Mouse (Mus musculus) CH12.LX (cell line): Measurements from ENCODE around the gene Rapgef4. TPM values are rescaled to one million over a fixed set of nuclear protein-coding genes. Genes with fewer than 3 reads are reported as not detected.

Source experiments
- DNase-seq: peaks from one replicate; pipeline ENCODE4 v3.0.0-alpha.2; 2013; ENCODE audit errors: extremely low read depth
- H3K27ac ChIP-seq: 2 replicates; pipeline ENCODE4 v1.5.1; 2012; ENCODE audit warnings: low read depth, mild to moderate bottlenecking, control low read depth, moderate library complexity; ENCODE audit not compliant: insufficient read depth
- H3K27me3 ChIP-seq: replicated peaks from 2 replicates; pipeline ENCODE3; 2012; ENCODE audit warnings: inconsistent platforms
- H3K36me3 ChIP-seq, 2 experiments: replicated peaks in 1 of 2; 2 replicates each; pipeline versions ENCODE3 to v1.6.1; 2012; ENCODE audit warnings: inconsistent platforms in 1 of 2, low read length in 1 of 2, mild to moderate bottlenecking in 1 of 2, mixed read lengths in 1 of 2, moderate library complexity in 1 of 2; ENCODE audit not compliant: control insufficient read depth in 1 of 2, insufficient read depth in 1 of 2
- H3K4me1 ChIP-seq, 2 experiments: 2 replicates each; pipeline ENCODE4 v1.6.1; 2012; ENCODE audit warnings: inconsistent platforms in 1 of 2, moderate library complexity in 1 of 2; ENCODE audit not compliant: insufficient read depth in 2 of 2, control insufficient read depth in 1 of 2
- H3K4me2 ChIP-seq: 2 replicates; pipeline ENCODE4 v1.6.1; 2012; ENCODE audit warnings: low read depth, mild to moderate bottlenecking, control low read depth; ENCODE audit not compliant: poor library complexity, insufficient read depth, severe bottlenecking
- H3K4me3 ChIP-seq, 3 experiments: fragments of 150-350 bp in 1 of 3; sonication (generic) in 1 of 3; replicated peaks in 1 of 3; 2 replicates each; pipeline versions ENCODE3 to v1.5.1; 2011 to 2012; ENCODE audit warnings: low read depth in 2 of 3, low read length in 2 of 3, mild to moderate bottlenecking in 2 of 3, moderate library complexity in 2 of 3, control low read depth in 1 of 3, improper control_type of control experiment in 1 of 3, inconsistent platforms in 1 of 3, mixed read lengths in 1 of 3; ENCODE audit not compliant: poor library complexity in 1 of 3
- H3K79me2 ChIP-seq: replicated peaks from 2 replicates; pipeline ENCODE4 v1.6.1; 2012; ENCODE audit warnings: mild to moderate bottlenecking, moderate library complexity; ENCODE audit not compliant: control insufficient read depth, poor library complexity, insufficient read depth, severe bottlenecking; ENCODE audit errors: extremely low read depth
- H3K9ac ChIP-seq: 2 replicates; pipeline ENCODE4 v1.6.1; 2012; ENCODE audit warnings: low read depth, mild to moderate bottlenecking, control low read depth, moderate library complexity; ENCODE audit not compliant: insufficient read depth
- H3K9me3 ChIP-seq: replicated peaks from 2 replicates; pipeline ENCODE3; 2012; ENCODE audit warnings: low read length, inconsistent platforms, mixed read lengths
- BHLHE40 ChIP-seq: IDR thresholded peaks from 2 replicates; pipeline ENCODE4 v1.6.1; 2011; ENCODE audit warnings: mild to moderate bottlenecking, low read depth, low read length, improper control_type of control experiment
- CHD2 ChIP-seq: IDR thresholded peaks from 2 replicates; pipeline ENCODE4 v1.6.1; 2011; ENCODE audit warnings: low read length, improper control_type of control experiment
- E2F4 ChIP-seq: IDR thresholded peaks from 2 replicates; pipeline ENCODE4 v1.6.1; 2011; ENCODE audit warnings: low read depth, low read length, improper control_type of control experiment; ENCODE audit not compliant: insufficient replicate concordance
- EP300 ChIP-seq: IDR thresholded peaks from 2 replicates; pipeline ENCODE4 v1.6.1; 2011; ENCODE audit warnings: low read length, improper control_type of control experiment
- ETS1 ChIP-seq: conservative IDR thresholded peaks from 2 replicates; pipeline ENCODE4 v1.6.1; 2012; ENCODE audit warnings: low read depth, mild to moderate bottlenecking, inconsistent platforms, low read length, improper control_type of control experiment, moderate library complexity
- GABPA ChIP-seq: IDR thresholded peaks from 2 replicates; pipeline ENCODE4 v1.6.1; 2012; ENCODE audit warnings: low read depth, low read length, improper control_type of control experiment, inconsistent platforms; ENCODE audit not compliant: insufficient replicate concordance
- HCFC1 ChIP-seq: IDR thresholded peaks from 2 replicates; pipeline ENCODE4 v1.6.1; 2012; ENCODE audit warnings: low read depth, mild to moderate bottlenecking, inconsistent platforms, low read length, improper control_type of control experiment
- IRF4 ChIP-seq: IDR thresholded peaks from 2 replicates; pipeline ENCODE4 v1.6.1; 2014; ENCODE audit warnings: low read depth, mild to moderate bottlenecking, inconsistent platforms, low read length, improper control_type of control experiment
- JUN ChIP-seq: IDR thresholded peaks from 2 replicates; pipeline ENCODE4 v1.6.1; 2011; ENCODE audit warnings: low read depth, mild to moderate bottlenecking, low read length, improper control_type of control experiment, moderate library complexity; ENCODE audit not compliant: insufficient read depth
- MAX ChIP-seq: IDR thresholded peaks from 2 replicates; pipeline ENCODE4 v1.6.1; 2011; ENCODE audit warnings: low read length, improper control_type of control experiment
- MXI1 ChIP-seq: IDR thresholded peaks from 2 replicates; pipeline ENCODE4 v1.6.1; 2011; ENCODE audit warnings: mild to moderate bottlenecking, low read depth, low read length, improper control_type of control experiment
- NELFE ChIP-seq: IDR thresholded peaks from 2 replicates; pipeline ENCODE4 v1.6.1; 2011; ENCODE audit warnings: low read depth, low read length, improper control_type of control experiment
- NRF1 ChIP-seq: IDR thresholded peaks from 2 replicates; pipeline ENCODE4 v1.6.1; 2014; ENCODE audit warnings: low read depth, mild to moderate bottlenecking, inconsistent platforms, low read length, improper control_type of control experiment, moderate library complexity
- PAX5 ChIP-seq: IDR thresholded peaks from 2 replicates; pipeline ENCODE4 v1.6.1; 2012; ENCODE audit warnings: low read length, inconsistent platforms, mixed read lengths
- POLR2A ChIP-seq: IDR thresholded peaks from 2 replicates; pipeline ENCODE4 v1.6.1; 2011; ENCODE audit warnings: low read depth, mild to moderate bottlenecking, improper control_type of control experiment, low read length
- RAD21 ChIP-seq: IDR thresholded peaks from 2 replicates; pipeline ENCODE4 v1.6.1; 2011; ENCODE audit warnings: low read depth, mild to moderate bottlenecking, low read length, improper control_type of control experiment, moderate library complexity
- RCOR1 ChIP-seq: conservative IDR thresholded peaks from 2 replicates; pipeline ENCODE4 v1.6.1; 2012; ENCODE audit warnings: low read depth, mild to moderate bottlenecking, inconsistent platforms, low read length, improper control_type of control experiment
- SIN3A ChIP-seq: IDR thresholded peaks from 2 replicates; pipeline ENCODE4 v1.6.1; 2012; ENCODE audit warnings: low read length, improper control_type of control experiment, inconsistent platforms
- SMC3 ChIP-seq: IDR thresholded peaks from 2 replicates; pipeline ENCODE4 v1.6.1; 2011; ENCODE audit warnings: low read depth, low read length, improper control_type of control experiment
- USF1 ChIP-seq: IDR thresholded peaks from 2 replicates; pipeline ENCODE4 v1.6.1; 2014; ENCODE audit warnings: low read depth, mild to moderate bottlenecking, inconsistent platforms, low read length, improper control_type of control experiment
- USF2 ChIP-seq: conservative IDR thresholded peaks from 2 replicates; pipeline ENCODE4 v1.6.1; 2011; ENCODE audit warnings: low read depth, low read length, improper control_type of control experiment
- ZKSCAN1 ChIP-seq: IDR thresholded peaks from 2 replicates; pipeline ENCODE4 v1.6.1; 2012; ENCODE audit warnings: low read depth, inconsistent platforms, low read length, improper control_type of control experiment, borderline replicate concordance
- ZNF384 ChIP-seq: IDR thresholded peaks from 2 replicates; pipeline ENCODE4 v1.6.1; 2012; ENCODE audit warnings: low read depth, low read length, improper control_type of control experiment, inconsistent platforms
- dilution Hi-C: fragments of 300-500 bp; cut with MboI; formaldehyde crosslinking; loops from 2 replicates; pipeline ENCODE4 v1.14.3; 2020; ENCODE audit warnings: low sequenced_read_pairs; ENCODE audit not compliant: extremely low pct_unique_long_range_greater_than_20kb, extremely low pct_ligation_motif_present
- in situ Hi-C: fragments of 300-500 bp; cut with MboI; formaldehyde crosslinking; loops from 3 replicates; pipeline ENCODE4 v1.14.3; 2019; ENCODE audit warnings: low sequenced_read_pairs, low pct_ligation_motif_present, low pct_unique_long_range_greater_than_20kb, mixed read lengths
- polyA plus RNA-seq: library from polyadenylated mRNA; unstranded; fragments of >175 nt; gene quantifications from 2 replicates; pipeline ENCODE4 v1.2.1, GENCODE M21; 2012; ENCODE audit warnings: low read depth; ENCODE audit not compliant: insufficient read length
- total RNA-seq, 2 experiments: library from RNA; depleted of rRNA; stranded (reverse); fragments of 300-350 nt in 1 of 2; fragments of >200 nt in 1 of 2; gene quantifications; 2 replicates each; pipeline ENCODE4 v1.2.3; 2012 to 2014

Gene Rapgef4
- total and polyA plus RNA-seq, 3 experiments, result 0.12 to 0.13 TPM; not detected in 1

DNA sequence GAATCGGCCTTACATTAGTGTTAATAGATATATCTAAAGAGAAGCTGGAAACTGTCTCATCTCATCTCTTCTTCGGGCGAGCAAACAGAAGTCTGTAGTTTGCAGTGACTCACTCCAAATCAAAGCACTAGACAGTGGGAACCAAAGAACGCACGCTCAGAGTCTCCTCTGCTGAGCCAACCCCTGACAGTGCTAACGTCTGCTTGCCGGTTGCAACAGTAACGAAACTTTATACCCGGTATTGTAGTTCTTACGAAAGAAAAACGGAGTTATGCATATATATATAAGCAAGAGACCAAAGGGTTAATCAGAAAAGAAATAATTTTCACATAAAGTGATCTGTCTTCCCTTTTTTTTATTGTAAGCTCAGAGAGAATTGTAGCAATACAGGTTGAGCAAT, 240.2 kb downstream of the Rapgef4 start:
- TF ChIP-seq NRF1 (no peak), ZKSCAN1 (no peak), MXI1 (no peak), USF1 (no peak), RCOR1 (no peak), ZNF384 (no peak)
- dilution Hi-C loops, result no loop called here
- in situ Hi-C loops, result no loop called here
- H3K27ac ChIP-seq, result no peak overlapping the region
- H3K27me3 ChIP-seq, result no peaks in the 10 kb centered on the region
- H3K36me3 ChIP-seq, result no peaks in the 10 kb centered on the region
- no peak for DNase-seq
- no peaks in the 10 kb centered on the region for H3K79me2 ChIP-seq
- peaks cover 2 to 9% of the 10 kb centered on the region in 2 experiments; a peak in 2 of 4 replicates for H3K4me1 ChIP-seq
- H3K4me2 ChIP-seq, result no peak overlapping the region
- H3K9ac ChIP-seq, result no peak overlapping the region
- no peaks in the 10 kb centered on the region for H3K9me3 ChIP-seq
- no peak overlapping the region for H3K4me3 ChIP-seq

DNA sequence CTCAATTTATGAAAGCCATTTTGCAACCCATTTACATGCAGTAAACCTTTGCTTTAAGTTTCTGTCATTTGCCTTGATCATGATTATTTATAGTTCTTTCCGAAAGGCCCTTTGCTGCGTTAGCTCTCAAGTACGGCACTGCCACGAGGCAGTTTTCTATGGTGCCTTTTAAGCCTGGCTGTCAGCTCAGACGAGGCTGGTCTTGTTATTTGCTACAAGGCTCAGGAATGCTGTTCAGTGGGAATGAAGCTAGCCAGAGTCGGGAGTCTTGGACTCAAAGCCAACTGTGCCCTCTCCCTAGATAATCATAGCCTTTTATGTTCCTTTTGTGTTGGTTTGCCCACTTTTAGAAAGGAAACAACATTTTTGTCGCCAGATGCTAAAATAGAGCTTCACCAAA, 240.7 kb downstream of the Rapgef4 start:
- Histone ChIP-seq H3K27ac (no peak overlapping the region), H3K36me3 (no peaks in the 10 kb centered on the region), H3K4me3 (no peak overlapping the region), H3K27me3 (no peaks in the 10 kb centered on the region), H3K79me2 (no peaks in the 10 kb centered on the region), H3K4me1 (peaks cover 2 to 9% of the 10 kb centered on the region in 2 experiments; a peak in 2 of 4 replicates), H3K9me3 (no peaks in the 10 kb centered on the region), H3K9ac (no peak overlapping the region), H3K4me2 (0 out of 2 replicates have a peak overlapping the region, but pooled peaks have one; percentile 19)
- TF ChIP-seq PAX5 (no peak), MXI1 (no peak), BHLHE40 (no peak), ZNF384 (no peak), CHD2 (no peak), SIN3A (no peak), SMC3 (no peak), USF2 (no peak)
- dilution Hi-C loops (no loop called here), in situ Hi-C loops (no loop called here)
- DNase-seq, result no peak

DNA sequence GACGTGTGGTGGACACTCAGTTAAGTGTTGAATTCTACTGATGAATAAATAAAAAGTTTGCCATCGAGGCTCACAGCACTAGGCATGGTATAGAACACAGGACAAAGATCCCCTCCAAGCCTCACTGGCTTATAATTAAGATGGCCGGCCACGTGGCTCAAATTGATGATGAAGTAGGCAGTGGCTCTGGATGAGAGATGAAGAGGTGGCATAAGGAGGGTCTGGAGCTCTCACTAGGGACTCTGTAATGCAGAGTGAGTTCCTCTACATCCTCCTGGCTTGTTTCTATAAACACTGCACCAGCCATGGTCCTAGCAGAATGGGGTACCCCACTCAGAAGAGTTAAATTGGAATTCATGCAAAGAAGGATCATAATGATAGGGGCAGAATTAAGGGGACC, 241.2 kb downstream of the Rapgef4 start:
- TF ChIP-seq PAX5, result no peak
- no peak for TF ChIP-seq RAD21
- TF ChIP-seq JUN, result no peak
- no peak for TF ChIP-seq ZKSCAN1
- no peak for TF ChIP-seq CHD2
- TF ChIP-seq ETS1, result no peak
- no peak for TF ChIP-seq GABPA
- TF ChIP-seq EP300, result no peak
- no peak for TF ChIP-seq ZNF384
- no peak for TF ChIP-seq NELFE
- TF ChIP-seq USF2, result no peak
- TF ChIP-seq RCOR1, result no peak
- no peak for TF ChIP-seq HCFC1
- no peak for TF ChIP-seq E2F4
- no peak for TF ChIP-seq POLR2A
- no peak for TF ChIP-seq MAX
- TF ChIP-seq IRF4, result no peak
- TF ChIP-seq, all 38 proteins: peak for 0
- no peaks in the 10 kb centered on the region for H3K27me3 ChIP-seq
- no peaks in the 10 kb centered on the region for H3K36me3 ChIP-seq
- no peak overlapping the region for H3K4me3 ChIP-seq
- no peaks in the 10 kb centered on the region for H3K79me2 ChIP-seq
- no peak overlapping the region for H3K4me2 ChIP-seq
- H3K9ac ChIP-seq, result no peak overlapping the region
- H3K4me1 ChIP-seq, result peaks cover 2 to 8% of the 10 kb centered on the region in 2 experiments; a peak in 2 of 4 replicates
- dilution Hi-C loops, result no loop called here
- no peak overlapping the region for H3K27ac ChIP-seq
- in situ Hi-C loops, result no loop called here
- no peak for DNase-seq
- H3K9me3 ChIP-seq, result no peaks in the 10 kb centered on the region
